ENCODE assay signal across 8 mouse cellular contexts in the genomic region with DNA sequence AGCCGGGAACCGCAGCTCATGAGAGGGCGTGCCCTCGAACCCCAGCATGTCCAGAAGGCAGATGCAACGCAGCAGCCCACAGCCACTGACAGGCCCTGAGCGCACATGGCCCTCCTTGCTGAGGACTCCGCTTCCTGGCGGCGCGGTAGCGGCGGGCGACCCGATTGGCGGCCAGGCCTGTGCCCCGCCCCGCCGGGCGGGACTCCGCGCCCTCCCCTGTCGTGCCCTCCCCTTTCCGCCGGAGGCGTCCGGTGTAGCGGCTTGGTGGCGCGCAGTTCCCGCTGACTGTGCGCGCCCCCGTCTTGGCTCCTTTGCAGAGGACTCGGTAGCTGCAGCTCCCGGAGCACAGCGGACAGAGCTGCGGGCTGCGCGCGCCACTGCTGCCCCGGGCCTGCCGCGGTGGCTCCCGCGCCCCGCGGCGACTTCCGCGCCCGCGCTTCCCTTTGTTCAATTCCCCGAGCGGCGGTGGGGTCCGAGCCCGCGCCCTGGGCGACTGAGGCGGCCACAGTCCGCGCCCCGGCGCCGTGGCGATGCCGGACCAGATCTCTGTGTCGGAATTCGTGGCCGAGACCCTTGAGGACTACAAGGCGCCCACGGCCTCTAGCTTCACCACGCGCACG.
DNase-seq lines count a peak whose midpoint lies in the region.
"Not testable (repeated sequence)": the region's sequence is repeated elsewhere in the genome, so short reads cannot be mapped to it uniquely, and the experiment has no call there.

No protein-coding gene starts in this region.

- intact Hi-C loops in left cerebral cortex, postnatal 14 days (cut with DNase I): not testable (repeated sequence)

- 4% methylated on average over 72 of the region's 75 CpGs for WGBS in heart, embryonic 10.5 days

- peak overlapping the region; percentile 33 for H3K4me3 ChIP-seq in erythroblast, embryonic 14.5 days (replicated peaks)
- H3K4me3 ChIP-seq in heart, embryonic 10.5 days: peak overlapping the region; percentile 53

- H3K27me3 ChIP-seq in erythroblast, embryonic 14.5 days (ENCODE audit: control insufficient read depth); heart, embryonic 10.5 days (ENCODE audit: insufficient read depth, poor library complexity, severe bottlenecking): not testable (repeated sequence)

- H3K9me3 ChIP-seq in erythroblast, embryonic 14.5 days (ENCODE audit: control insufficient read depth, low read length); heart, embryonic 10.5 days: not testable (repeated sequence)

- H3K4me1 ChIP-seq in erythroblast, embryonic 14.5 days (ENCODE audit: control insufficient read depth); heart, embryonic 10.5 days: not testable (repeated sequence)

- not testable (repeated sequence) for H3K27ac ChIP-seq in heart, embryonic 10.5 days

- peak; percentile 81 for DNase-seq in adrenal gland, postnatal 10 days
- peak; percentile 75 for DNase-seq in heart, embryonic 10.5 days (ENCODE audit: low spot score)
- peak; percentile 33 for DNase-seq in kidney, adult 18-20 months
- DNase-seq in left cerebral cortex, postnatal 14 days (ENCODE audit: low spot score in 2 of 2): peak; percentile 58 to 67
- peak; percentile 48 for DNase-seq in lung, postnatal 36 days
- DNase-seq in right cerebral cortex, postnatal 10 days (ENCODE audit: low spot score in 2 of 2): peak; percentile 75 to 80
- DNase-seq in thymus, postnatal 4 days: peak; percentile 81

- H3K36me3 ChIP-seq in erythroblast, embryonic 14.5 days (ENCODE audit: control insufficient read depth); heart, embryonic 10.5 days: not testable (repeated sequence)
